Mouse (Mus musculus) cortical plate, adult 2 months (tissue): ENCODE results near the gene Tomm34.

Experiments
- CTCF ChIP-seq: fragments of 200-500 bp; IDR thresholded peaks from 2 replicates; pipeline ENCODE4 v1.5.1; 2011; ENCODE audit warnings: mild to moderate bottlenecking, control low read depth, low read length; ENCODE audit not compliant: insufficient read depth; ENCODE audit errors: extremely low read depth
- POLR2A ChIP-seq: fragments of 200-500 bp; IDR thresholded peaks from 2 replicates; pipeline ENCODE4 v1.6.1; 2011; ENCODE audit warnings: mild to moderate bottlenecking, low read length, control low read depth; ENCODE audit not compliant: insufficient read depth; ENCODE audit errors: extremely low read depth

- TF ChIP-seq CTCF (no peak), POLR2A (no peak)
Observed at GRCm38 (mm10) chr2:164094152-164094551, 23.2 kb upstream of the Tomm34 start.
